Mouse (Mus musculus) cerebellum, adult 2 months (tissue): Measurements from ENCODE around the gene Babam2.

ENCODE experiments used
- CTCF ChIP-seq: fragments of 200-500 bp; IDR thresholded peaks from 2 replicates; pipeline ENCODE4 v1.5.1; 2011; ENCODE audit warnings: low read depth, mild to moderate bottlenecking, control low read depth, low read length, moderate library complexity, borderline replicate concordance; ENCODE audit not compliant: insufficient read depth
- POLR2A ChIP-seq: fragments of 200-500 bp; IDR thresholded peaks from 2 replicates; pipeline ENCODE4 v1.6.1; 2011; ENCODE audit warnings: low read length, control low read depth, borderline replicate concordance; ENCODE audit not compliant: insufficient read depth

DNA sequence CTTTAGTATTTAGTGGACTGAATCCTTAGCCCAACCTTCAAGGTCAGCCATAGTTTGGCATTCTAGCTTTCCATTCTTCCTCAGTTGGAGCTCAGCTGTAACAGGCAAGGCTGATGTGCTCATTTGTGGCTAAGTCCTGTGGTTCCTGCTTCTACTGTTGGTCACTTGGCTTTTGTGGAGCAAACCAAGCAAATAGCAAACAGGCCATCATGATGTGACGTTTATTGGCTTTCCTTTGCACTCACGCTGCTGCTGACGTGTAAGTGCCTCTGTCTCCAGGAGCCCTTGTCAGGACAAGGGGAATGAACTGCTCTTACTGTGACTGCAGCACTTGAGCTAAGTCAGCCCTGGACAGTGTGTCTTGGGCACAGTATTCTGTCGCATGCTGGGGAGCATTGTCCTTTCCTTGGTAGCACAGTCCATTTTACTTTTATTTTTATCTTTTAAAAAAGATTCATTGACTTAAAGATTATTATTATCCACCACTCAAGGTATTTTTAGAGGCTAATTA is 45.1 kb downstream of the Babam2 start:
- TF ChIP-seq CTCF = no peak
- TF ChIP-seq POLR2A = no peak
